Mouse (Mus musculus) liver, embryonic 15.5 days (tissue): ENCODE measurements at regions not wholly inside any gene's neighbourhood (a gene's known extent, or its start where the extent isn't known, plus 50 kb on each side); places are given as distances from the start of the nearest gene placed in this dataset.
A peak's percentile ranks its signal among the peaks of the same experiment; 100 is the strongest.

Experiments
- ATAC-seq: fragments of 200-750 bp; cut with Nextera tagmentation; 2 replicates; pipeline ENCODE4 v1.8.0; 2017; ENCODE audit warnings: moderate number of reproducible peaks, mild to moderate bottlenecking, moderate library complexity; ENCODE audit not compliant: insufficient read depth
- H3K27ac ChIP-seq: fragments of 300-500 bp; sonication (generic); replicated peaks from 2 replicates; pipeline ENCODE4 v1.5.1; 2015; ENCODE audit warnings: mild to moderate bottlenecking, inconsistent platforms
- H3K27me3 ChIP-seq: fragments of 300-500 bp; sonication (generic); 2 replicates; pipeline ENCODE4 v1.6.1; 2015; ENCODE audit warnings: mild to moderate bottlenecking, inconsistent platforms
- H3K36me3 ChIP-seq: fragments of 300-500 bp; sonication (generic); replicated peaks from 2 replicates; pipeline ENCODE4 v1.6.1; 2015; ENCODE audit warnings: moderate library complexity, mild to moderate bottlenecking, inconsistent platforms
- H3K4me1 ChIP-seq: fragments of 300-500 bp; sonication (generic); replicated peaks from 2 replicates; pipeline ENCODE4 v1.6.1; 2015; ENCODE audit warnings: inconsistent platforms
- H3K4me2 ChIP-seq: fragments of 300-500 bp; sonication (generic); 2 replicates; pipeline ENCODE4 v1.6.1; 2015; ENCODE audit warnings: moderate library complexity, mild to moderate bottlenecking, inconsistent platforms
- H3K4me3 ChIP-seq: fragments of 300-500 bp; sonication (generic); replicated peaks from 2 replicates; pipeline ENCODE4 v1.5.1; 2015; ENCODE audit warnings: mild to moderate bottlenecking, inconsistent platforms
- H3K9ac ChIP-seq: fragments of 300-500 bp; sonication (generic); 2 replicates; pipeline ENCODE4 v1.6.1; 2015; ENCODE audit warnings: moderate library complexity, mild to moderate bottlenecking, inconsistent platforms
- H3K9me3 ChIP-seq: fragments of 300-500 bp; sonication (generic); replicated peaks from 2 replicates; pipeline ENCODE4 v1.6.1; 2016; ENCODE audit warnings: inconsistent platforms
- WGBS: fragments of 180-500 bp; shearing (Covaris S2); methylation state at CpG from one replicate; pipeline ENCODE4 v1.1.7; 2015; ENCODE audit warnings: mixed read lengths; ENCODE audit not compliant: insufficient replicate concordance; 5-methylcytosine and 5-hydroxymethylcytosine counted together

GRCm38 (mm10) chr6:102913776-102914175, 340.9 kb upstream of the Cntn3 start:
- Histone ChIP-seq H3K4me1 (no peaks in the 10 kb centered on the region), H3K9ac (no peak overlapping the region), H3K9me3 (no peaks in the 10 kb centered on the region), H3K27me3 (no peaks in the 10 kb centered on the region), H3K36me3 (no peaks in the 10 kb centered on the region), H3K4me3 (no peak overlapping the region), H3K4me2 (no peak overlapping the region), H3K27ac (no peak overlapping the region)
- 38% methylated on average over 2 of the region's 2 CpGs for WGBS
- ATAC-seq = no peak

- WGBS = 60% methylated on average over 5 of the region's 5 CpGs
- Histone ChIP-seq H3K27me3 (no peaks in the 10 kb centered on the region), H3K9me3 (no peaks in the 10 kb centered on the region), H3K27ac (no peak overlapping the region), H3K4me2 (no peak overlapping the region), H3K9ac (no peak overlapping the region), H3K4me3 (no peak overlapping the region), H3K36me3 (no peaks in the 10 kb centered on the region), H3K4me1 (0 out of 2 replicates have a peak, but pooled peaks cover 4% of the 10 kb centered on the region)
- ATAC-seq = no peak
These were observed 331.1 kb upstream of the Cntn3 start for GRCm38 (mm10) chr6:102903960-102904359.

GRCm38 (mm10) chr6:102900407-102901110, 327.7 kb upstream of the Cntn3 start:
- Histone ChIP-seq H3K9me3 (no peaks in the 10 kb centered on the region), H3K36me3 (no peaks in the 10 kb centered on the region), H3K4me1 (0 out of 2 replicates have a peak, but pooled peaks cover 4% of the 10 kb centered on the region), H3K27me3 (no peaks in the 10 kb centered on the region), H3K4me2 (no peak overlapping the region), H3K9ac (no peak overlapping the region), H3K4me3 (no peak overlapping the region), H3K27ac (peak overlapping the region; percentile 51; the same call in 1 of the 2 replicates)
- 17% methylated on average over 1 of the region's 1 CpGs for WGBS
- peak; percentile 100 for ATAC-seq

- H3K9me3 ChIP-seq = no peaks in the 10 kb centered on the region
- H3K4me1 ChIP-seq = no peaks in the 10 kb centered on the region
- ATAC-seq = no peak
- no peak overlapping the region for H3K9ac ChIP-seq
- H3K27ac ChIP-seq = no peak overlapping the region
- no peak overlapping the region for H3K4me2 ChIP-seq
- no peaks in the 10 kb centered on the region for H3K27me3 ChIP-seq
- H3K36me3 ChIP-seq = no peaks in the 10 kb centered on the region
- no peak overlapping the region for H3K4me3 ChIP-seq
- WGBS = 7% methylated on average over 1 of the region's 1 CpGs
These were observed 295.5 kb upstream of the Cntn3 start for GRCm38 (mm10) chr6:102868404-102868803.

- no peak for ATAC-seq
These were observed 271.6 kb upstream of the Cntn3 start for GRCm38 (mm10) chr6:102844507-102844906.

GRCm38 (mm10) chr6:102833151-102833550, 260.2 kb upstream of the Cntn3 start:
- Histone ChIP-seq H3K9ac (no peak overlapping the region), H3K4me2 (no peak overlapping the region), H3K4me3 (no peak overlapping the region), H3K27me3 (no peaks in the 10 kb centered on the region), H3K27ac (no peak overlapping the region), H3K36me3 (no peaks in the 10 kb centered on the region), H3K9me3 (no peaks in the 10 kb centered on the region), H3K4me1 (no peaks in the 10 kb centered on the region)
- 21% methylated on average over 2 of the region's 2 CpGs for WGBS
- no peak for ATAC-seq

More at GRCm38 (mm10) chr6:102844507-102844906, 271.6 kb upstream of the Cntn3 start:
- H3K4me3 ChIP-seq = no peak overlapping the region
- H3K4me2 ChIP-seq = no peak overlapping the region
- H3K27me3 ChIP-seq = no peaks in the 10 kb centered on the region
- no peak overlapping the region for H3K27ac ChIP-seq
- H3K36me3 ChIP-seq = no peaks in the 10 kb centered on the region
- H3K9me3 ChIP-seq = no peaks in the 10 kb centered on the region
- no peak overlapping the region for H3K9ac ChIP-seq
- no peaks in the 10 kb centered on the region for H3K4me1 ChIP-seq
- WGBS = 24% methylated on average over 1 of the region's 1 CpGs
